Mouse (Mus musculus): ENCODE results near the gene Hcn3.

The Hcn3 gene

GRCm38 (mm10) chr3:89100811-89101210 is 59.2 kb downstream of the Hcn3 start, which contains the start of gene Gm43738:
Gene Gm43738, minus strand, starts transcription at chr3:89101099.
- ATAC-seq (ENCODE audit: low TSS enrichment): no peak

Data from frontal cortex, adult (tissue).